Mouse (Mus musculus) myocyte (in vitro differentiated cells): Measurements from ENCODE around the gene Stk11.

Experiments used
- CEBPB ChIP-seq: IDR thresholded peaks from 2 replicates; pipeline ENCODE4 v1.6.1; 2011; ENCODE audit warnings: mild to moderate bottlenecking, moderate library complexity; ENCODE audit not compliant: poor library complexity, insufficient read depth, severe bottlenecking
- MAX ChIP-seq: IDR thresholded peaks from one replicate; pipeline ENCODE4 v1.6.1; 2011; ENCODE audit warnings: low read depth, mild to moderate bottlenecking, control low read depth
- MYOD1 ChIP-seq, 3 experiments: IDR thresholded peaks; one replicate each; pipeline ENCODE4 v1.6.1; 2011; ENCODE audit warnings: control low read depth in 2 of 3, low read depth in 2 of 3, mild to moderate bottlenecking in 2 of 3, moderate library complexity in 1 of 3; ENCODE audit not compliant: insufficient read length in 2 of 3, control insufficient read depth in 1 of 3
- MYOG ChIP-seq, 3 experiments: IDR thresholded peaks; one replicate each; pipeline ENCODE4 v1.6.1; 2011; ENCODE audit warnings: control low read depth in 2 of 3, low read depth in 2 of 3, mild to moderate bottlenecking in 2 of 3; ENCODE audit not compliant: insufficient read length in 2 of 3, control insufficient read depth in 1 of 3, insufficient read depth in 1 of 3
- POLR2A ChIP-seq: IDR thresholded peaks from one replicate; pipeline ENCODE4 v1.6.1; 2011; ENCODE audit warnings: low read depth, mild to moderate bottlenecking, control low read depth, moderate library complexity; ENCODE audit not compliant: insufficient read length
- REST ChIP-seq: IDR thresholded peaks from one replicate; pipeline ENCODE4 v1.6.1; 2011; ENCODE audit warnings: mild to moderate bottlenecking, control low read depth, moderate library complexity; ENCODE audit not compliant: insufficient read depth, insufficient read length
- TCF12 ChIP-seq: IDR thresholded peaks from one replicate; pipeline ENCODE4 v1.6.1; 2011; ENCODE audit warnings: mild to moderate bottlenecking, control low read depth; ENCODE audit not compliant: poor library complexity, insufficient read depth, severe bottlenecking
- TCF3 ChIP-seq: IDR thresholded peaks from one replicate; pipeline ENCODE4 v1.6.1; 2011; ENCODE audit warnings: low read depth, control low read depth; ENCODE audit not compliant: insufficient read length
- USF1 ChIP-seq: IDR thresholded peaks from one replicate; pipeline ENCODE4 v1.6.1; 2011; ENCODE audit warnings: low read depth, mild to moderate bottlenecking, control low read depth, moderate library complexity

DNA sequence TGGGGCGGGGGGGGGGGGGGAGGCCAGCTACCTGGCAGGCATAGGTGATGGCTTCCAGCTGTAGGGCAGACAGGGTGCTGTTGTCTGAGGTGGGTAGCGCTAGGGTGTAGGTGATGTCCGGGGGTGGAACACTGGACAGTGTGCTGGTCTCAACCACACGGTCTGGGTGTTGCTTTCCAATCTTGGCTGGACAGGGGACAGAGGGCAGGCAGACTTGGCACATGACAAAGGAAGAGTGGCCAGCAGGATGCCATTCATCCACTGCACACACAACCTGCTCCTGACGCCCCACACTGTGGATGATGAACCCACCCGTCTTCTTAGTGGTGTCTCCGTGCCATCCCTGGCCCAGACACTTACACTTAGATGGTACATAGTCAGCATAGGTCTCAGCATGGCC is 46.4 kb upstream of the Stk11 start:
- TF ChIP-seq USF1, result no peak
- TF ChIP-seq POLR2A, result no peak
- no peak for TF ChIP-seq MYOD1 (IDR thresholded peaks at IDR 0.05; ENCODE audit: control insufficient read depth in 1 of 3, insufficient read length in 2 of 3, low read depth in 2 of 3)
- TF ChIP-seq MAX, result no peak
- TF ChIP-seq TCF12, result no peak
- no peak for TF ChIP-seq MYOG (IDR thresholded peaks at IDR 0.05; ENCODE audit: control insufficient read depth in 1 of 3, insufficient read depth in 1 of 3, insufficient read length in 2 of 3, low read depth in 2 of 3)
- no peak for TF ChIP-seq TCF3
- no peak for TF ChIP-seq CEBPB
- TF ChIP-seq REST, result no peak
